Mouse (Mus musculus) forebrain, embryonic 16.5 days (tissue): ENCODE measurements at regions not wholly inside any gene's neighbourhood (a gene's known extent, or its start where the extent isn't known, plus 50 kb on each side); places are given as distances from the start of the nearest gene placed in this dataset.

Source experiments
- ATAC-seq: fragments of 200-750 bp; cut with Nextera tagmentation; 2 replicates; pipeline ENCODE4 v1.8.0; 2017; ENCODE audit warnings: mild to moderate bottlenecking, moderate library complexity
- H3K27ac ChIP-seq: fragments of 300-500 bp; sonication (generic); 2 replicates; pipeline ENCODE4 v1.5.1; 2014; ENCODE audit warnings: low read length, control low read depth
- H3K27me3 ChIP-seq: fragments of 300-500 bp; sonication (generic); replicated peaks from 2 replicates; pipeline ENCODE4 v1.6.1; 2014; ENCODE audit warnings: low read length; ENCODE audit not compliant: control insufficient read depth, insufficient read depth
- H3K36me3 ChIP-seq: fragments of 300-500 bp; sonication (generic); 2 replicates; pipeline ENCODE4 v1.6.1; 2014; ENCODE audit not compliant: control insufficient read depth, insufficient read depth
- H3K4me1 ChIP-seq: fragments of 300-500 bp; sonication (generic); replicated peaks from 2 replicates; pipeline ENCODE4 v1.6.1; 2014; ENCODE audit warnings: low read length; ENCODE audit not compliant: control insufficient read depth, insufficient read depth
- H3K4me2 ChIP-seq: fragments of 300-500 bp; sonication (generic); 2 replicates; pipeline ENCODE4 v1.6.1; 2014; ENCODE audit warnings: mild to moderate bottlenecking, low read length, control low read depth
- H3K4me3 ChIP-seq: fragments of 300-500 bp; sonication (generic); replicated peaks from 2 replicates; pipeline ENCODE4 v1.5.1; 2014; ENCODE audit warnings: mild to moderate bottlenecking, low read length, control low read depth
- H3K9ac ChIP-seq: fragments of 300-500 bp; sonication (generic); replicated peaks from 2 replicates; pipeline ENCODE4 v1.6.1; 2014; ENCODE audit warnings: low read depth, low read length, control low read depth
- H3K9me3 ChIP-seq: fragments of 300-500 bp; sonication (generic); 2 replicates; pipeline ENCODE4 v1.6.1; 2016; ENCODE audit warnings: low read length; ENCODE audit not compliant: control insufficient read depth
- WGBS: fragments of 180-500 bp; shearing (Covaris S2); extraction: QIAGEN DNeasy Blood & Tissue Kit; methylation state at CpG from one replicate; pipeline ENCODE4 v1.1.7; 2014; 5-methylcytosine and 5-hydroxymethylcytosine counted together

DNA sequence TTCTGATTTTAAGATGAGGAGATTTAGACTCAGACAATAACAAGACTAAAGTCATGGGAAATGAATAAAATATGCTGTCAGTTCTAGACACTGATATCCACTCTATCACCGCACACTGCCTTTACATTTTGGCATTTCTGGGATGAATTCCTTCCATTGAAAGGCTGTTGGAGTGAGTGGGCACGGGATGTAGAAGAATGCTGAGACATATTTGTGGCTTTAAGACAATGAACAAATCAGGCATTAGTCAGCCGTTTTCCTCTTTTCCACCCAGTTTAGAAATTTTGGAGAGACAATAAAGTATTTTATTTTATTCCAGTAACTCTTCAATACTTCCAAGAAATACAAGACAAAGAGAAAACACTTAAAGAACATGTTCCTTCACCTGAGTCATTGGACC lies 61.2 kb upstream of the Slit2 start:
- H3K27me3 ChIP-seq, result no peaks in the 10 kb centered on the region
- WGBS, result 81% methylated on average over 3 of the region's 3 CpGs
- H3K9me3 ChIP-seq, result no peaks in the 10 kb centered on the region
- H3K4me2 ChIP-seq, result no peak overlapping the region
- no peak for ATAC-seq
- H3K36me3 ChIP-seq, result no peaks in the 10 kb centered on the region
- H3K9ac ChIP-seq, result no peak overlapping the region
- H3K4me3 ChIP-seq, result no peak overlapping the region
- H3K27ac ChIP-seq, result no peak overlapping the region
- no peaks in the 10 kb centered on the region for H3K4me1 ChIP-seq

DNA sequence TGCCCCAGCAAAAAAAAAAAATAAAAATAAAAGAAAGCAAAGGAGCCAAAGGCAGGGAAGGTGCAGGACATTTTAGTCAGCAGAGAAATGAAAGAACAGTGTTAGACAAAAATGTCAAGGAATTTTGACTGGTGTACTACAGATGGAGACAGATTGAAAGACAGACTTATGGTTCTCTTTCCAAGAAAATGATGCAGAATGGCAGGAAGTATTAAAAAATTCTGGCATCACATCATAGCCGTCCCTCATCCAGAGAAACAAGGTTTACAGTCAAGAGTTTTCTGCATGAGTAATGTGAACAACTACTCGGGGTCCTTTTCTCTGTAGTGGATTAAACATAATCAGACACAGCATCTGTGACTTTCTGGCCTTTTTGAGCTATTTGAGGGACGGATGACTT lies 52.7 kb upstream of the Slit2 start:
- Histone ChIP-seq H3K9ac (no peak overlapping the region), H3K27me3 (no peaks in the 10 kb centered on the region), H3K4me1 (no peaks in the 10 kb centered on the region), H3K36me3 (no peaks in the 10 kb centered on the region), H3K4me3 (no peak overlapping the region), H3K9me3 (no peaks in the 10 kb centered on the region), H3K27ac (no peak overlapping the region), H3K4me2 (no peak overlapping the region)
- 61% methylated on average over 3 of the region's 3 CpGs for WGBS
- ATAC-seq, result peak; percentile 68
